32 mouse cellular contexts compared by ENCODE assay signal in genomic region chr6:77220776-77221175, GRCm38 (mm10). TPM values are rescaled to one million over a fixed set of nuclear protein-coding genes. Genes with fewer than 3 reads are reported as not detected.
"Had no signal": no experiment of that assay in that cellular context is flagged by ENCODE, and none has a peak within 500 bp of the region (broad histone marks: within the 10 kb centered on the region; RNA-seq: fewer than 3 reads in every experiment).

No protein-coding gene starts in this region.

- H3K27me3 ChIP-seq: heart, embryonic 12.5 days; hindbrain, embryonic 12.5 days; intestine, embryonic 15.5 days; kidney, embryonic 15.5 days; limb, embryonic 15.5 days; liver, embryonic 12.5 days had no signal

- DNase-seq: gastrocnemius, adult 2 months; gastrocnemius, postnatal 10 days; gastrocnemius, postnatal 25 days; heart, adult 18-20 months; heart, postnatal 10 days; heart, postnatal 4 days; kidney, adult 18-20 months; kidney, adult 9 months; kidney, postnatal 14 days; kidney, postnatal 36 days; layer of hippocampus, postnatal 36 days; left cerebral cortex, postnatal 4 days had no signal

- H3K4me1 ChIP-seq: heart, embryonic 10.5 days; heart, embryonic 12.5 days; intestine, embryonic 15.5 days; limb, embryonic 13.5 days; limb, embryonic 15.5 days; liver, embryonic 12.5 days had no signal

- H3K27ac ChIP-seq: gastrocnemius, adult 2 months; heart, embryonic 10.5 days; hindbrain, embryonic 10.5 days; hindbrain, embryonic 12.5 days; hindbrain, embryonic 14.5 days; intestine, embryonic 15.5 days; kidney, embryonic 15.5 days; kidney, postnatal 0 days; limb, embryonic 13.5 days; limb, embryonic 15.5 days; liver, embryonic 12.5 days; liver, embryonic 14.5 days had no signal

- H3K36me3 ChIP-seq: heart, embryonic 10.5 days; heart, embryonic 12.5 days; hindbrain, embryonic 10.5 days; hindbrain, embryonic 12.5 days; intestine, embryonic 15.5 days; kidney, embryonic 15.5 days; limb, embryonic 13.5 days; limb, embryonic 15.5 days; liver, embryonic 12.5 days had no signal

- H3K9me3 ChIP-seq: heart, embryonic 10.5 days; heart, embryonic 12.5 days; hindbrain, embryonic 10.5 days; hindbrain, embryonic 12.5 days; intestine, embryonic 15.5 days; kidney, embryonic 15.5 days; limb, embryonic 13.5 days; limb, embryonic 15.5 days; liver, embryonic 12.5 days had no signal

- ATAC-seq: hindbrain, embryonic 16.5 days; inflammation-experienced regulatory T-cells, adult 6 months; intestine, embryonic 15.5 days; intestine, postnatal 0 days; liver, embryonic 12.5 days had no signal

- H3K9ac ChIP-seq: heart, embryonic 12.5 days; hindbrain, embryonic 12.5 days; hindbrain, embryonic 14.5 days; intestine, embryonic 15.5 days; kidney, embryonic 15.5 days; limb, embryonic 13.5 days; limb, embryonic 15.5 days; liver, embryonic 12.5 days; liver, embryonic 14.5 days had no signal

- H3K4me3 ChIP-seq: gastrocnemius, adult 2 months; heart, embryonic 10.5 days; heart, embryonic 12.5 days; hindbrain, embryonic 10.5 days; hindbrain, embryonic 12.5 days; intestine, embryonic 15.5 days; kidney, embryonic 15.5 days; limb, embryonic 13.5 days; limb, embryonic 15.5 days; liver, embryonic 12.5 days had no signal

- H3K4me2 ChIP-seq: heart, embryonic 12.5 days; hindbrain, embryonic 12.5 days; hindbrain, embryonic 14.5 days; intestine, embryonic 15.5 days; kidney, embryonic 15.5 days; limb, embryonic 13.5 days; limb, embryonic 15.5 days; liver, embryonic 12.5 days had no signal

RNA-seq across cellular contexts. Expression of gene Lrrtm1, which starts 21.7 kb away (rescaled TPM):
- total RNA-seq: gastrocnemius, adult 2 months; gastrocnemius, postnatal 25 days; granulocyte monocyte progenitor cell, adult 5-6 weeks; heart, adult 18-20 months; heart, adult 8-10 months; heart, postnatal 25 days; liver, adult 2 months had no signal
- polyA plus RNA-seq: inflammation-experienced regulatory T-cells, adult 6 months; liver, adult 2 months; liver, embryonic 16.5 days had no signal
